Mouse (Mus musculus) neutrophil, adult 59 days (primary cell): ENCODE measurements around the gene Rhox13. TPM values are rescaled to one million over a fixed set of nuclear protein-coding genes. Genes with fewer than 3 reads are reported as not detected.

ENCODE experiments used
- total RNA-seq, 2 experiments: library from RNA; stranded (reverse); gene quantifications; 1 replicate in 1 of 2; 2 replicates in 1 of 2; pipeline ENCODE4 v1.2.4; 2023

Rhox13 gene
- total RNA-seq = not detected

DNA sequence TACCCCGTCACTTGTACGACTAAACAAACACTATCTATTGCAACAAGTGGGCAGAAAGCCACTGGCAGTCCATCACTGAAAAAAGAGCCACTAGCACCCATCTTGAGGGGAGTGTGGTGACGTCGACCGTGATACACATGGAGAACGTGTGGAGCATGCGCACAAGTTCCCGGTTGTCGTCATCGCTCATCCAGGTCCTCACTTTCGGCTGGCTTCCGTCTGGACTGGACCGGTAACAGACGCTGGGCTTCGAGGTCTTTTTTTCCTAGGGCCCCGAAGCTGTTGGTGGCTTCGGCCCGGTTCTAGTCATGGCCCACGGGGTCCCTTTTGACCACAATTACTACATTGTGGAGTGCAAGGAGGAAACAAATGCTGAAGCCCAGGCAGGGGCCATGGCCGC lies at the start of gene Rhox13:
Rhox13 (plus strand) TSS at position 238 of the 400 bp plus-strand sequence.

GRCm38 (mm10) chrX:38085041-38085440 lies 36.0 kb upstream of the Rhox13 start, which contains the start of gene Rhox11:
Rhox11 (minus strand) TSS chrX:38085141.

GRCm38 (mm10) chrX:38110807-38111206 lies 10.2 kb upstream of the Rhox13 start, which contains the start of gene Rhox12:
Rhox12 (minus strand) TSS chrX:38110907.

Other genes starting within 250 kb of the Rhox13 start
- gene Rhox8, start 242.3 kb upstream of the Rhox13 start, total RNA-seq = not detected
- not detected for gene Rhox7b, start 224.0 kb upstream of the Rhox13 start, total RNA-seq
- not detected for gene Rhox9, start 219.4 kb upstream of the Rhox13 start, total RNA-seq
- not detected for gene Btg1-ps1, start 102.4 kb upstream of the Rhox13 start, total RNA-seq
- gene Btg1-ps2, start 78.1 kb upstream of the Rhox13 start, total RNA-seq = not detected
- gene Rhox10, start 54.7 kb upstream of the Rhox13 start, total RNA-seq = not detected
- not detected for gene Rhox11, start 36.1 kb upstream of the Rhox13 start, total RNA-seq
- gene Rhox12, start 10.3 kb upstream of the Rhox13 start, total RNA-seq = not detected
- gene Zbtb33, start 68.6 kb downstream of the Rhox13 start, total RNA-seq = 10 to 100 TPM; 20.5 to 21.0 TPM
- not detected for gene Tmem255a, start 131.2 kb downstream of the Rhox13 start, total RNA-seq
- not detected for gene Atp1b4, start 195.0 kb downstream of the Rhox13 start, total RNA-seq